8 mouse cellular contexts compared by ENCODE assay signal in genomic region chr4:59806879-59807195, GRCm38 (mm10). TPM values are rescaled to one million over a fixed set of nuclear protein-coding genes. Genes with fewer than 3 reads are reported as not detected.
A peak's percentile ranks its signal among the peaks of the same experiment; 100 is the strongest.
DNase-seq lines count a peak whose midpoint lies in the region; ATAC-seq and TF ChIP-seq lines count a peak whose summit lies in the region.

No protein-coding gene starts in this region.

- TF ChIP-seq CTCF in cortical plate, adult 2 months (IDR thresholded peaks at IDR 0.05; ENCODE audit: extremely low read depth, insufficient read depth, low read length), result no peak
- no peak for TF ChIP-seq CTCF in midbrain, postnatal 0 days (IDR thresholded peaks at IDR 0.05)

- peak overlapping the region; percentile 85; the same call in 1 of the 2 replicates for H3K27ac ChIP-seq in cortical plate, adult 2 months (ENCODE audit: insufficient read depth, low read length)
- H3K27ac ChIP-seq in hindbrain, embryonic 14.5 days, result peak overlapping the region; percentile 71; the same call in 1 of the 2 replicates
- peak overlapping the region; percentile 81; the same call in 1 of the 2 replicates for H3K27ac ChIP-seq in midbrain, postnatal 0 days (ENCODE audit: low read depth, low read length)

- no peaks in the 10 kb centered on the region for H3K27me3 ChIP-seq in hindbrain, embryonic 14.5 days (ENCODE audit: control insufficient read depth, insufficient read depth, low read length)
- H3K27me3 ChIP-seq in midbrain, postnatal 0 days (ENCODE audit: insufficient read depth, low read length), result no peaks in the 10 kb centered on the region

- no peaks in the 10 kb centered on the region for H3K36me3 ChIP-seq in hindbrain, embryonic 14.5 days (replicated peaks; ENCODE audit: control insufficient read depth, insufficient read depth)
- H3K36me3 ChIP-seq in midbrain, postnatal 0 days (ENCODE audit: insufficient read depth, low read length), result no peaks in the 10 kb centered on the region

- H3K4me3 ChIP-seq in cortical plate, adult 2 months (ENCODE audit: insufficient read depth, low read length), result peak overlapping the region; percentile 96
- peak overlapping the region; percentile 66 for H3K4me3 ChIP-seq in hindbrain, embryonic 14.5 days (replicated peaks; ENCODE audit: low read length)
- H3K4me3 ChIP-seq in midbrain, postnatal 0 days (ENCODE audit: low read depth, low read length), result peak overlapping the region; percentile 97

- no peak for TF ChIP-seq POLR2A in cortical plate, adult 2 months (IDR thresholded peaks at IDR 0.05; ENCODE audit: extremely low read depth, insufficient read depth, low read length)

- peak overlapping the region; percentile 75 for H3K9ac ChIP-seq in hindbrain, embryonic 14.5 days
- peak overlapping the region; percentile 90 for H3K9ac ChIP-seq in midbrain, postnatal 0 days (replicated peaks; ENCODE audit: low read length, poor library complexity, severe bottlenecking)

- no peaks in the 10 kb centered on the region for H3K9me3 ChIP-seq in hindbrain, embryonic 14.5 days (ENCODE audit: control insufficient read depth, low read length)
- no peaks in the 10 kb centered on the region for H3K9me3 ChIP-seq in midbrain, postnatal 0 days (ENCODE audit: low read length)

- intact Hi-C loops in left cerebral cortex, postnatal 4 days (cut with DNase I), result loop anchor here (5.0 kb wide), 2 partner anchors 40 to 55 kb away; no protein-coding TSS in a partner anchor

- peak; percentile 24 for DNase-seq in left cerebral cortex, postnatal 4 days
- no peak for DNase-seq in left cerebral cortex, adult 9 months (ENCODE audit: low spot score in 2 of 2)
- DNase-seq in hindbrain, embryonic 14.5 days (ENCODE audit: low spot score), result no peak
- DNase-seq in midbrain, postnatal 0 days (ENCODE audit: low spot score), result peak; percentile 37
- DNase-seq in thymus, postnatal 0 days (ENCODE audit: low spot score), result no peak
- DNase-seq in frontal cortex, postnatal 14 days (ENCODE audit: low spot score in 2 of 2), result no peak
- no peak for DNase-seq in embryo, embryonic 10.5 days (ENCODE audit: low spot score)

- peaks cover 2% of the 10 kb centered on the region; the same call in 1 of the 2 replicates for H3K4me1 ChIP-seq in cortical plate, adult 2 months (ENCODE audit: control insufficient read depth, insufficient read depth, low read length)
- peaks cover 14% of the 10 kb centered on the region for H3K4me1 ChIP-seq in hindbrain, embryonic 14.5 days (replicated peaks; ENCODE audit: control insufficient read depth, insufficient read depth, low read length)
- peaks cover 3% of the 10 kb centered on the region; the same call in 1 of the 2 replicates for H3K4me1 ChIP-seq in midbrain, postnatal 0 days (ENCODE audit: insufficient read depth, low read length)

- peak overlapping the region; percentile 76 for H3K4me2 ChIP-seq in hindbrain, embryonic 14.5 days (replicated peaks)
- peak overlapping the region; percentile 87 for H3K4me2 ChIP-seq in midbrain, postnatal 0 days (ENCODE audit: low read depth, low read length, poor library complexity, severe bottlenecking)

- ATAC-seq in hindbrain, embryonic 14.5 days (ENCODE audit: low FRiP score), result no peak
- no peak for ATAC-seq in midbrain, postnatal 0 days (ENCODE audit: low FRiP score)

- 1% methylated on average over 9 of the region's 9 CpGs for WGBS in hindbrain, embryonic 14.5 days
- 4% methylated on average over 9 of the region's 9 CpGs for WGBS in midbrain, postnatal 0 days

RNA-seq across cellular contexts. Expression of gene Snx30, which starts 1.2 kb away (rescaled TPM):
- 10 to 100 TPM; 32.0 to 38.0 TPM for total RNA-seq in left cerebral cortex, postnatal 4 days (2021)
- 14.6 and 14.7 TPM in 2 replicates for polyA plus RNA-seq in cortical plate, adult 2 months (2012; rRNA removed)
- 21.9 and 29.2 TPM in 2 replicates for polyA plus RNA-seq in hindbrain, embryonic 14.5 days (2014; fragmentation: Nextera tagmentation; extraction: Ambion mirVana)
- total RNA-seq in midbrain, postnatal 0 days (2014; rRNA removed), result 37.8 and 39.6 TPM in 2 replicates
- polyA plus RNA-seq in midbrain, postnatal 0 days (2015; fragmentation: Nextera tagmentation; extraction: Ambion mirVana), result 18.1 and 21.7 TPM in 2 replicates
- 14.5 and 16.8 TPM in 2 replicates for polyA plus RNA-seq in thymus, postnatal 0 days (2015; fragmentation: Nextera tagmentation; extraction: Ambion mirVana)

RNA-seq across cellular contexts. Expression of gene Inip, which starts 5.4 kb away (rescaled TPM):
- 10 to 100 TPM; 22.3 to 22.4 TPM for total RNA-seq in left cerebral cortex, postnatal 4 days (2021)
- polyA plus RNA-seq in cortical plate, adult 2 months (2012; rRNA removed), result 21.9 and 22.3 TPM in 2 replicates
- polyA plus RNA-seq in hindbrain, embryonic 14.5 days (2014; fragmentation: Nextera tagmentation; extraction: Ambion mirVana), result 52.2 and 52.7 TPM in 2 replicates
- total RNA-seq in midbrain, postnatal 0 days (2014; rRNA removed), result 20.8 and 26.8 TPM in 2 replicates
- 33.0 and 35.8 TPM in 2 replicates for polyA plus RNA-seq in midbrain, postnatal 0 days (2015; fragmentation: Nextera tagmentation; extraction: Ambion mirVana)
- polyA plus RNA-seq in thymus, postnatal 0 days (2015; fragmentation: Nextera tagmentation; extraction: Ambion mirVana), result 83.7 and 93.0 TPM in 2 replicates

Comparison
In these comparisons a context has a peak if more than half of its experiments do, and no peak if none do; other contexts are left out.
1. DNase-seq: peak in left cerebral cortex, postnatal 4 days (single experiment) and midbrain, postnatal 0 days (single experiment); none in left cerebral cortex, adult 9 months (0 of 2), hindbrain, embryonic 14.5 days (single experiment), thymus, postnatal 0 days (single experiment), frontal cortex, postnatal 14 days (0 of 2) and embryo, embryonic 10.5 days (single experiment).
2. Peak in every context shown above with its lines, with median percentiles within 50 percentile points of each other: H3K27ac ChIP-seq and H3K4me3 ChIP-seq.